In genomic region chr5:67815572-67816325, GRCm38 (mm10) we compare ENCODE assay signal across 8 mouse cellular contexts. TPM values are rescaled to one million over a fixed set of nuclear protein-coding genes. Genes with fewer than 3 reads are reported as not detected.
A peak's percentile ranks its signal among the peaks of the same experiment; 100 is the strongest.
DNase-seq lines count a peak whose midpoint lies in the region; ATAC-seq and TF ChIP-seq lines count a peak whose summit lies in the region.

No protein-coding gene starts in this region.

- DNase-seq in kidney, postnatal 4 days: peak; percentile 44 to 64
- no peak for DNase-seq in kidney, adult 11 months
- DNase-seq in c-Kit-negative CD71-positive TER-119-positive erythroid progenitor cells, embryonic 14.5 days (ENCODE audit: low read depth, low spot score): peak; percentile 61
- DNase-seq in liver, postnatal 0 days: peak; percentile 60
- DNase-seq in yolk sac, embryonic 10.5 days (ENCODE audit: low spot score): peak; percentile 62
- no peak for DNase-seq in testis, postnatal 14 days (ENCODE audit: low spot score)
- no peak for DNase-seq in kidney, adult 8-10 months

- no peak for TF ChIP-seq CTCF in liver, postnatal 0 days (IDR thresholded peaks at IDR 0.05; ENCODE audit: low read depth)

- peaks cover 7% of the 10 kb centered on the region; the same call in 1 of the 2 replicates for H3K36me3 ChIP-seq in liver, postnatal 0 days (replicated peaks; ENCODE audit: insufficient read depth, low read length)

- H3K4me2 ChIP-seq in liver, postnatal 0 days (ENCODE audit: low read depth, low read length): peak overlapping the region; percentile 59

- H3K9me3 ChIP-seq in liver, postnatal 0 days (ENCODE audit: low read length): no peaks in the 10 kb centered on the region

- H3K27ac ChIP-seq in liver, postnatal 0 days (ENCODE audit: low read depth): peak overlapping the region; percentile 88

- H3K27me3 ChIP-seq in liver, postnatal 0 days (ENCODE audit: insufficient read depth, low read length): no peaks in the 10 kb centered on the region

- peaks cover 11% of the 10 kb centered on the region for H3K4me1 ChIP-seq in liver, postnatal 0 days (ENCODE audit: insufficient read depth)

- peak; percentile 86 for ATAC-seq in erythroid progenitor cell, adult 5-6 weeks (replicated peaks; ENCODE audit: low FRiP score, poor library complexity, severe bottlenecking)
- peak; percentile 85 for ATAC-seq in liver, postnatal 0 days

- peak; percentile 85 for TF ChIP-seq EP300 in liver, postnatal 0 days (IDR thresholded peaks at IDR 0.05; ENCODE audit: low read depth)

- peak overlapping the region; percentile 52 for H3K4me3 ChIP-seq in liver, postnatal 0 days (ENCODE audit: low read depth, low read length)

- 23% methylated on average over 16 of the region's 16 CpGs for WGBS in liver, postnatal 0 days (ENCODE audit: insufficient replicate concordance)

- H3K9ac ChIP-seq in liver, postnatal 0 days (replicated peaks): peak overlapping the region; percentile 60

RNA-seq across cellular contexts. Expression of gene Atp8a1, which starts 31.5 kb away (rescaled TPM):
- total RNA-seq in erythroid progenitor cell, adult 5-6 weeks (2015; ENCODE audit: low replicate concordance): 221 and 244 TPM in 2 replicates
- 297 and 307 TPM in 2 replicates for total RNA-seq in erythroid progenitor cell, adult 5-6 weeks (2017; ENCODE audit: low replicate concordance)
- 17.1 and 18.5 TPM in 2 replicates for polyA plus RNA-seq in liver, postnatal 0 days (2015; fragmentation: Nextera tagmentation; extraction: Ambion mirVana)

Comparison
In these comparisons a context has a peak if more than half of its experiments do, and no peak if none do; other contexts are left out.
1. DNase-seq: peak in kidney, postnatal 4 days (2 of 2), c-Kit-negative CD71-positive TER-119-positive erythroid progenitor cells, embryonic 14.5 days (single experiment), liver, postnatal 0 days (single experiment) and yolk sac, embryonic 10.5 days (single experiment); none in kidney, adult 11 months (single experiment), testis, postnatal 14 days (single experiment) and kidney, adult 8-10 months (0 of 2).